Mouse (Mus musculus): ENCODE measurements around the gene Amz1.

Amz1 gene

GRCm38 (mm10) chr5:140806252-140806651 is 82.3 kb downstream of the Amz1 start:
- no peak for DNase-seq (ENCODE audit: low spot score)

GRCm38 (mm10) chr5:140806939-140807338 is 83.0 kb downstream of the Amz1 start:
- no peak for DNase-seq (ENCODE audit: low spot score)
